Mouse (Mus musculus): ENCODE results near the gene Ppp2r3d. TPM values are rescaled to one million over a fixed set of nuclear protein-coding genes. Genes with fewer than 3 reads are reported as not detected.

The Ppp2r3d gene
- total RNA-seq, 4 experiments from 2014 or later: 94.9 to 111 (median 99.1) TPM

- no peak for DNase-seq (ENCODE audit: low spot score in 2 of 2)
Observed at GRCm38 (mm10) chr9:124412921-124413320, 63.8 kb downstream of the Ppp2r3d start.

DNA sequence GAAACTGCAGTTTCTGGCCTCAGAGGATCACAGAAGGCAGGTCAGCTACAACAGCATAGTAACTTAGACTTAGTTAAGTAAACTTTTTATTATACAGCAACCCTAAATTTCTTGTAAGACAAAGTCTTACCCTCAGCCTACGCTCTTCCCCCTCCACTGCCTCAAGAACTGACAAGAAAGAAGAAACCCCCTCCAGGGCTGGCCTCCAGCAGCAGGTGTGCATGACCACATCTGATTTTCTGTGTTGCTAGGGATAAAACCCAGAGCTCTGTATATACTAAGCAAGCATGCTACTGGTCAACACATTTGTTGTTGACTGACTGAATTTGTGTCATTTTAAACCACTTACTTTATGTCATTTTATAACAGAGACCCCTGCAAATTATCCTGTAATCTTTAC lies 65.1 kb downstream of the Ppp2r3d start:
- no peak for DNase-seq (ENCODE audit: low spot score in 2 of 2)

GRCm38 (mm10) chr9:124408564-124408963 lies 68.1 kb downstream of the Ppp2r3d start:
- DNase-seq (ENCODE audit: low spot score in 2 of 2): no peak

Other genes with a start within 250 kb of the Ppp2r3d start
- 10 to 100 TPM; 17.9 to 22.1 (median 20.8) TPM for gene 2010315B03Rik, start 164.2 kb downstream of the Ppp2r3d start, total RNA-seq (2022)
- not detected for gene Gm21836, start 16.9 kb upstream of the Ppp2r3d start, total RNA-seq (2022)

Measured in left cerebral cortex, adult 8-10 months (tissue).